Mouse (Mus musculus) embryonic stem cell, embryonic (primary cell): ENCODE results near the gene Habp2.

Experiments used
- CTCF ChIA-PET, 4 experiments: fragments of 300-600 bp in 2 of 4; fragments of 350-600 bp in 2 of 4; sonication (Branson Sonifier 250); formaldehyde crosslinking; loops; one replicate each; lab custom pipeline; 2022; ENCODE audit warnings: inconsistent platforms in 2 of 4; lab: Charles Lee
- POLR2A ChIA-PET, 4 experiments: fragments of 300-600 bp in 2 of 4; fragments of 350-600 bp in 2 of 4; sonication (Branson Sonifier 250); formaldehyde crosslinking; loops; one replicate each; lab custom pipeline; 2022; ENCODE audit warnings: antibody characterized with exemption in 4 of 4, inconsistent platforms in 1 of 4; lab: Charles Lee

Gene Habp2

DNA sequence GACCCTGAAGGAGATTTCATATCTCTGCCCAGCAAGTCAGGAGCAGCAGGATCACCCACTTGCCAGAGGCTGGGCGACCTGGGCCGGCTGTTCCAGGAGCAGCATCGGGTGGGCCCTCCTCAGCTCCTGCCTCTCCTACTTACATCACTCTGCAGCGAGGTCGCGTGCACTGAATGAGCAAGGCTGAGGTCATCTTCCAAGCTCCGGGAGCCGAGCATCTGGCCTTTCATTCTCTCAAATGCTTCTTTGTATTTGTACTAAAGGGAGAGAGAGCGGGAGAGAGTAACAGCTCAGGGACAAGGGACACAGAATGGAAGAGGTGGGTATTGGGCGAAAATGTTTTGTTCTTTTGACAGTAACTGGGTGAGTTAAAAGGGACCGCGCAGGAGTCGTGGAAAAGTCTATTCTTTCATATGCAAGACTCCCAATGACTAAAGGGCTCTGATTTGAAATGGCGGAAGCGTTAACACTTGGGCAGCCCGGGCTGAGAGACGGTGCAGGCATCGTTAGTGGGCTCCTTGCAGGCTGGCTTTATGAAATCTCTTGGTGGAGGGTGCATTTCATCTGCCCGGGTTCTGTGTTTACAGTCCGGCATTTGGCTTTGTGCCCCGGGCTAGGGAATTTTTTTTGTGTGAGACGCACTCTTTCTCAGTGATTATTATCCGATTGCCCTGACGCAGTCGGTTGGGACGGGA, 57.1 kb downstream of the Habp2 start:
- ChIA-PET CTCF (interaction anchor here in 2 of 4 experiments (0.5 kb wide), 2 partner anchors 353 to 788 kb away, joined by 10 to 12 read pairs; no protein-coding TSS in a partner anchor), POLR2A (interaction anchor here in 1 of 4 experiments (0.5 kb wide), 1 partner anchor 1074 kb away, joined by 3 read pairs; no protein-coding TSS in a partner anchor)

- ChIA-PET CTCF (no interaction called here), POLR2A (no interaction called here)
Measured at GRCm38 (mm10) chr19:56346016-56346415, 59.1 kb downstream of the Habp2 start.

- POLR2A ChIA-PET: no interaction called here
- CTCF ChIA-PET: no interaction called here
Measured at GRCm38 (mm10) chr19:56346750-56347149, 59.8 kb downstream of the Habp2 start.

DNA sequence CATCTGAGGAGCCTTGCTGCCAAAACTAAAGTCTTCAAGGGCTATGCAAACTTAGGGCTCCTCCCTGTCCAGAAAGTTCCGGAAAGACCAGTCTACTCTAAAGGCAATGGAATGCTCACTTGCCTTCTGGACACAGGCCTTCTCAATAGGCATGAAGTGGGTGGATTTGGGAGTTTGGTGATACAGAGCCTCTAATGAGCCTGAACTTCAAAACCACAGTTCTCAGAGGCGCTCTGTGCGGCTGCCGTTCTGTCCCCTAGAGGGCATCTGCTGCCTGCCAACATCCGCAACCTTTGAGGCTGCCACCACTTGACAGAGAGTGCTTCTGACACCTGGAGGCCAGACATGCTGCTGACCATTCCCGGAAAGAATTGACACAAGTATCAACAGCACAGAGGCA, 62.4 kb downstream of the Habp2 start:
- ChIA-PET CTCF (no interaction called here), POLR2A (no interaction called here)

DNA sequence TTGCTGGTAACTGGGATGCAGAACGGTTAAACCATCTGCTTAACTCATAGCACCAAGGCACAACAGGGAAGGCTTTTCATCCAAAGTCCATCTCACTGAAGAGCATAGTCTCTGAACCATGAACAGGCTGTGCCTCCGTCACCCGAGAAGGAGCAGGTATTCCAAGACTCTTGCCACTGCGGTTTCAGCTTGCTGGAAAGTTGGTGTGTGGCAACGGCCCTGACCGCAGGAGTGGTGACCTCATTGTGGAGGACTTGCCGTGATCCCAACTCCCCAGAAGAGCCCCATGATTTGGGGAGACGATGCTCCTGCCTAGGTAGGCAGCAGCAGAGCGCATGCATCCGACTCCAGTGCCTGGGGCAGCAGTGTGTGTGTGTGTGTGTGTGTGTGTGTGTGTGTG, 66.8 kb downstream of the Habp2 start:
- POLR2A ChIA-PET: no interaction called here
- CTCF ChIA-PET: interaction anchor here in 2 of 4 experiments (0.6 to 0.8 kb wide), 3 partner anchors 51 to 676 kb away, joined by 3 to 20 read pairs (median 6); no protein-coding TSS in a partner anchor

DNA sequence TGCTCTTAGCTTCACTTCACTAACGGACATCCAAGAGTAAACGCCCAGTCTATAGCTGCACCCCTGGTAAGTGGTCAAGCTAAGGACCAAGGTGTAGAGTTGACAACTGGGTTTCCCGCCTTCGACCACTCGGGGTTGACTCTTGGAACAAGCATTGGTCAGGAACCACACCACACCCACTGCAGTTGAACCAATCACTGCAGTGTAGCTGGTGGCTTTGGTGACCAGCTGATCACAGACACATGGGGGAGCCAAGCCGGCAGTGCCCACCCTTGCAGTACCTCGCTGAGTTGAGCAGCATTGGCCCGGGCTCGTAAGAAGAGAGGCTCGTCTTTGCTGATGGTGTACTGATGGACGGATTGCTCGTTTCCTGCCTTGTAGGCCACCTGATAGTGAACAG, 68.3 kb downstream of the Habp2 start:
- ChIA-PET POLR2A (no interaction called here), CTCF (interaction anchor here in 1 of 4 experiments (0.6 to 0.7 kb wide), 2 partner anchors 39 to 458 kb away, joined by 3 read pairs; no protein-coding TSS in a partner anchor)

DNA sequence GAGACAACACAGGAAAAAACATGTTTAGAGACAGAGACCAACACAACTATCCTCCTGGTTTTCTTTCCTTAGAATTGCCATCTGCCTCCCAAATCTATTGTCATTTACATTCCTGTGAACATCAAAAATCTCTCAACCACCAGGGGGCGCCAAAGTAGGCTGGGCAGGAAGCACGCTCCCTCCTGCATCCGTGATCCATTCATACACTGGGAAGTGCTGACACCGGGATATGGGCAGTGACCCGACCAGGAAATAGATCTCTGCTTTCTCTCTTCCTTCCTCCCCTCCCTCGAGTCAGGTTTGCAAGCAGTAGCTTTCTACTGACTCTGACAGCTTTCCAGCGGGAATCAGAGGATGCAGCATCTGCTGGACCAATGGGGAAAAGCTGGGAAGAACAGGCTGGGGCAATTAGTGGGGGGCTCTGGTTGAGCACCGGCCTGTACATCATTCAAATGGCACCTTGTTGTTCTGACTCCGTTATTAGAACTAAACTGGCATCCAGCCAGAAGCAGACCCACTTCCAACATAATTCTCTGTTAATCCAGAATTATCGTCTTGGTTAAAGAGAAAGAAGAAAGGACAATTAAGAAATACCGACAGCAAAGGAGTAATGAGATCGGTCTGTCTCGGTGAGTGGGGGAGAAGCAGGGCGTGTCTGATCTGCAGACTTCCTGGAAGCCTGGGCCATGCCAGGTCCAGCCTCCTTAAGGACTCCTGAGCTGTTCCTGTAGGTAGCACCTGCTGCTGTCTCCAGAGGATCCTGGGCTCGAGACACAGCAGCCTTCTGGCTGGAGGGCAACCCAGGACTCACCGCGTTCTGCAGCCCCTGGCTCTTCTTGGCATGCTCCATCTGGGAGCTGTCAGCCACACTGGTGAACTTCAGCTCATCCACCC, 69.8 kb downstream of the Habp2 start:
- ChIA-PET CTCF (interaction anchor here in 3 of 4 experiments (0.5 to 1.4 kb wide), 6 partner anchors 9 to 1038 kb away, joined by 3 to 5 read pairs (median 3); no protein-coding TSS in a partner anchor), POLR2A (interaction anchor here in 3 of 4 experiments (0.5 to 1.2 kb wide), 4 partner anchors 27 to 1062 kb away, joined by 3 read pairs; no protein-coding TSS in a partner anchor)

GRCm38 (mm10) chr19:56357374-56357708, 70.4 kb downstream of the Habp2 start:
- CTCF ChIA-PET: interaction anchor here in 2 of 4 experiments (0.6 to 1.4 kb wide), 4 partner anchors 19 to 684 kb away, joined by 3 to 5 read pairs (median 4); no protein-coding TSS in a partner anchor
- POLR2A ChIA-PET: interaction anchor here in 3 of 4 experiments (0.5 to 1.2 kb wide), 4 partner anchors 27 to 1061 kb away, joined by 3 read pairs; no protein-coding TSS in a partner anchor

DNA sequence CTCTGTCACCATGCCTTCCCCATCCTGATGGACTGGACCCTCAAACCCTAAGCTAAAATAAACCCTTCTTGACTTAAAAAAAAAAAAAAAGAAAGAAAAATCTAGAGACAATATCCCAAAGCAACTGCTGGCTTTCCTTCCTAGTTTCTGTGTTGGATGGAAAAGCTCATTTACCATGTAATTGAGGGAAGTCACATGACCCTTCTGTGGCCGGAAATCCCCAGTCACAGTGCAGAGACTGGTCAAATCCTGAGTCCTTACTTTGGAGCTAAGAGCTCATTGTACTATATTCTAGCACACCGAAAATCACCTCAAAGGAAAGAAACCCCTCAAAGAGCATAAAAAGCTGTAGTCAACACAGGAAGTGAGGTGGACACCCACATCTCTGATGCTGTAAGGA, 72.0 kb downstream of the Habp2 start:
- CTCF ChIA-PET: interaction anchor here in 1 of 4 experiments (0.6 kb wide), 2 partner anchors 64 to 231 kb away, joined by 3 to 4 read pairs; no protein-coding TSS in a partner anchor
- POLR2A ChIA-PET: interaction anchor here in 2 of 4 experiments (0.6 kb wide), 3 partner anchors 43 to 216 kb away, joined by 3 to 4 read pairs (median 3); no protein-coding TSS in a partner anchor

DNA sequence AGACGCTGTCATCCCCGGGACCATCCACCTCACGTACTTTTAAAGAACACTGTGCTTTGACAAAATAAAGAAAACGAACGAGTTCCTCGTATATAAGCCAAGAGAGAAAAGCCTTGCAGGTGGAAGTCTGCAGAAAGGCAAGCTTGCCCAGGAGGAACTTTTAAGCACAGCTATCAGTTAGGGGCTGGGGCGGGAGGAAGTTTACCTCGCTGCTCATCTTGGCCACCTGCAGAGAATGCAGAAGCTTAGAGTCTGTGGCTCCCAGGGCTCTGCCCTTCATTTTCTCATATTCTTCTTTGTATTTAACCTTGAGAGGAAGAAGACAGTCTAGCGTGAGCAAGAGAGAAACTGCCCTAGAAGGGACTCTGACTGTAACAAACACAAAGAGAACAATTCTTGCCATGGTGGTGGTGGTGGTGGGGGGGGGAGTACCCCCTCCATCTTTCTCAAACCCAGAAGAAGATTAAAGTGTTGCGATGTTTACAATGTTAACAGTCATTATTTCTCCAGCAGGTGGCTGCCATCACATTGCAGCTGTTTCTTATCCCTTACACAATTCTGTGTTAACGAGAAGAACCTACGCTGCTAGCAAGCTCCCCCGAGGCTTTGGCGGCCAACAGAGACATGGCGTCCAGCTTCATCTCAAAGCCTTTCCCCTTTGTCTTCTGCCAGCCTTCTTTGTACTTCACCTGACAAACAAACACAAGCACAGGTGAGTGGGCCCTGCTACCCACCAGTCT, 77.0 kb downstream of the Habp2 start:
- ChIA-PET POLR2A (interaction anchor here in 2 of 4 experiments (0.7 to 1.5 kb wide), 3 partner anchors 12 to 863 kb away, joined by 4 read pairs; no protein-coding TSS in a partner anchor), CTCF (interaction anchor here in 2 of 4 experiments (0.7 to 1.4 kb wide), 3 partner anchors 13 to 18 kb away, joined by 4 to 5 read pairs (median 5); no protein-coding TSS in a partner anchor)

- CTCF ChIA-PET: interaction anchor here in 1 of 4 experiments (0.7 kb wide), 1 partner anchor 14 kb away, joined by 5 read pairs; no protein-coding TSS in a partner anchor
- POLR2A ChIA-PET: no interaction called here
Measured at GRCm38 (mm10) chr19:56364563-56364962, 77.6 kb downstream of the Habp2 start.

GRCm38 (mm10) chr19:56366168-56366567, 79.2 kb downstream of the Habp2 start:
- ChIA-PET POLR2A (interaction anchor here in 1 of 4 experiments (0.9 kb wide), 1 partner anchor 8 kb away, joined by 4 read pairs; no protein-coding TSS in a partner anchor), CTCF (interaction anchor here in 3 of 4 experiments (0.7 to 1.4 kb wide), 3 partner anchors 9 to 74 kb away, joined by 3 to 4 read pairs (median 3); no protein-coding TSS in a partner anchor)

DNA sequence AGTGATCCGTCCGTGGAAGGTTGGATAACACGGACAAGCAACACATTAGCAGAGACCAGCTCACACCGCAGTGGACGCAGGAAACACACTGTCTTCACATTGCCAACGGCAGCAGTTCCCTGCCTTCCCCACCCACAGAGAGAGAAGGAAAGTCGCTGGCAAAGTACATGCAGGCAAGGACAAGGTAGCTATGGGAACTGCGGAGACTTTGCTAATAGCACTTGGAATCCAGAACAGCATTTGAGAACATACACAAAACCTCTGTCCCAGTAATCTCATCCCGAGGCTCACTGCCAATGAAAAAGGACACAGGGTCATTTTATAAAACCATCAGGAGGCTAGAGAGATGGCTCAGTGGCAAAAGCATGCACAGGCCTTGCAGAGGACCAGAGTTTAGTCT, 79.7 kb downstream of the Habp2 start:
- CTCF ChIA-PET: interaction anchor here in 1 of 4 experiments (1.4 kb wide), 1 partner anchor 15 kb away, joined by 4 read pairs; no protein-coding TSS in a partner anchor
- POLR2A ChIA-PET: interaction anchor here in 1 of 4 experiments (0.9 kb wide), 1 partner anchor 9 kb away, joined by 4 read pairs; no protein-coding TSS in a partner anchor

GRCm38 (mm10) chr19:56367778-56368177, 80.8 kb downstream of the Habp2 start:
- POLR2A ChIA-PET: no interaction called here
- CTCF ChIA-PET: no interaction called here

GRCm38 (mm10) chr19:56368912-56369311, 82.0 kb downstream of the Habp2 start:
- POLR2A ChIA-PET: interaction anchor here in 1 of 4 experiments (0.6 kb wide), 1 partner anchor 171 kb away, joined by 4 read pairs; no protein-coding TSS in a partner anchor
- CTCF ChIA-PET: no interaction called here
